Mouse (Mus musculus) olfactory bulb, adult 2 months (tissue): ENCODE results near the gene Cask. TPM values are rescaled to one million over a fixed set of nuclear protein-coding genes. Genes with fewer than 3 reads are reported as not detected.

Source experiments
- H3K27ac ChIP-seq: fragments of 200-500 bp; 2 replicates; pipeline ENCODE4 v1.5.1; 2012; ENCODE audit warnings: low read depth, low read length; ENCODE audit not compliant: insufficient read depth
- H3K4me1 ChIP-seq: fragments of 200-500 bp; 2 replicates; pipeline ENCODE4 v1.6.1; 2012; ENCODE audit warnings: low read length; ENCODE audit not compliant: control insufficient read depth, insufficient read depth
- H3K4me3 ChIP-seq: fragments of 200-500 bp; 2 replicates; pipeline ENCODE4 v1.5.1; 2012; ENCODE audit warnings: mild to moderate bottlenecking, low read depth, low read length, moderate library complexity; ENCODE audit not compliant: insufficient read depth
- CTCF ChIP-seq: fragments of 200-500 bp; IDR thresholded peaks from 2 replicates; pipeline ENCODE4 v1.5.1; 2012; ENCODE audit warnings: low read depth, mild to moderate bottlenecking, low read length, moderate library complexity; ENCODE audit not compliant: insufficient read depth
- POLR2A ChIP-seq: fragments of 200-500 bp; IDR thresholded peaks from 2 replicates; pipeline ENCODE4 v1.6.1; 2012; ENCODE audit warnings: mild to moderate bottlenecking, low read depth, low read length, moderate library complexity; ENCODE audit not compliant: insufficient read depth
- WGBS: fragments of 180-500 bp; shearing (Covaris S2); methylation state at CpG from one replicate; pipeline ENCODE4 v1.1.7; 2018; 5-methylcytosine and 5-hydroxymethylcytosine counted together
- polyA plus RNA-seq: library from polyadenylated mRNA; stranded (reverse); fragments of >200 nt; gene quantifications from 2 replicates; pipeline ENCODE4 v1.2.4, GENCODE M21; 2012; ENCODE audit warnings: low replicate concordance; ENCODE audit not compliant: missing spikeins, insufficient read depth, insufficient read length

Gene Cask
- polyA plus RNA-seq, 1 experiment, result not detected

DNA sequence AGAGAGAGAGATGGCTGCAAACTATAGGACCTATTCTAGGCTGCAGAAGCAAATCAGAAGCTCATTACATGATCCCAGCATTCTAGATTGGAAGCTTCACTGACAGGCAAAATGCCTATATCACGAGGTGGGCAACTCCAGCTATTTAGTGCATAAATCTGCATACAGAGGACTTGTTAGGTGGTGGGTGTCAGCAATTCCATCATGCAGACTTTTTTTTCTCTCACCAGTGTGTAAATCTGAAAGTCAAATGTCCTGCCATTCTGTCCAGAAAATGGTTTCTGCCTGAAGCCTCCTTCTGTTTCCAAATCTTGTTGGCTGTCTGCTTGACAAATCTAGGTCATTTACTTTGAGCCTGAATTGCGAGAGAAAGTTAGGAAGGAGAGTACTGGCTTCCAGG lies 373.6 kb downstream of the Cask start:
- WGBS, result 45% methylated on average over 2 of the region's 2 CpGs
- no peak overlapping the region for H3K4me3 ChIP-seq
- H3K27ac ChIP-seq, result no peak overlapping the region
- no peak for TF ChIP-seq POLR2A
- no peak for TF ChIP-seq CTCF
- H3K4me1 ChIP-seq, result no peaks in the 10 kb centered on the region

DNA sequence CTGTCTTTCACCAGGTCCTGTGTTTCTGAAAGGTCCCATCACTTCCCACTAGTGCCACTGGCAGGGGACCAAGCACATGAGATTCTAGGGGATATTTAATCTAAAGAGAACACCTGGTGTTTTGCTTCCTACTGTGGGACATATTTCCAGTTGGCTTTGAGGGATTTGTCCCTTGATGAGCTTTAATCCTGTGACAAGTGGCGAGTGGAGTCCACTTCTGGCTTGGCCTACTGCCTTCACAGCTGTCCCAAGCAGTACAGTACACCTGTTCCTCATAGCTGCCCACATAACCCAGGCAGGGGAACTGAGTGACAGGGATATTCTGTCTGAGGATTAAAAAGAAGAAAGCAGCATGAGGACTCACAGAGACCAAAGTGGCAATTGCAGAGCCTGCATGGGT lies 375.8 kb downstream of the Cask start:
- Histone ChIP-seq H3K27ac (no peak overlapping the region), H3K4me3 (no peak overlapping the region), H3K4me1 (no peaks in the 10 kb centered on the region)
- 83% methylated on average over 1 of the region's 1 CpGs for WGBS
- TF ChIP-seq POLR2A (no peak), CTCF (no peak)

DNA sequence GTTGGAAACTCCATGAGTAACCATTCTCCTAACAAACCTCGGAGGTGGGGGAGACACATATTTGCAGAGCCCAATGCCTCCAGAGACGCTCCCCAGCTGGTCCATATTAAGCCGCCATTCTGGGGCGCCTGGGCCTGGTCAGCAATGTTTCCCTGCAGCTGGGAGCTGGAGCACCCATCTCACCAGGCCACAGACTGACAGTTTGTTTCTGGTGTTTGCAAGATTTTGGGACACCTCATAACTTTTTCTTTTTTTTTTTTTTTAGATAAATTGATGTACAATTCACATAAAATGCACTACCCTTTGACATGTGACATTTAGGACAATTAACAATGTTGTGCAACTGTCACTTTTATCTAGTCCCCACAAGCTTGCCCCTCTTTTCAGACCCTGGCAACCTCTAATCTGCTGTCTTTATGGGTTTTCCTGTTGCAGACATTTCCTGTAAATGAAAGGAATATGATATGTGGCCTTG lies 378.4 kb downstream of the Cask start:
- no peak overlapping the region for H3K4me3 ChIP-seq
- no peak overlapping the region for H3K27ac ChIP-seq
- no peaks in the 10 kb centered on the region for H3K4me1 ChIP-seq
- TF ChIP-seq CTCF (no peak), POLR2A (no peak)
- WGBS, result 85% methylated on average over 4 of the region's 4 CpGs

DNA sequence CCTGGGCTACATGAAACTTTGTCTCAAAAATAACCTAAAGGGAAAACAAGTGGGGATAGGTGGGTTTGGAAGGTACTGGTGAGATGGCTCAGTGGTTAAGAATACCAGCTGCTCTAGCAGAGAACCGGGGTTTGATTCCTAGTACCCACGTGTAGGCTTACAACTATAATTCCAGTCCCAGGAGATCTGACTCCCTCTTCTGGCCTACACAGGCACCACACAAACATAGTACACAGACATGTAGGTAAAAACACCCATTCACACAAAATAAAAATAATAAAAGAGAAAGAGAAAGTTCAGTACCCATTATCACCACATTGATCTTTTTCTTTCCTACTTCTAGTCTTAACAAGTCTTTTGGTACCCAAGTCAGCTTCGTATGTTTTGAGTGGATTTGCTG lies 379.2 kb downstream of the Cask start:
- Histone ChIP-seq H3K4me1 (no peaks in the 10 kb centered on the region), H3K4me3 (no peak overlapping the region), H3K27ac (no peak overlapping the region)
- TF ChIP-seq CTCF (no peak), POLR2A (no peak)
- WGBS, result 89% methylated on average over 3 of the region's 3 CpGs

DNA sequence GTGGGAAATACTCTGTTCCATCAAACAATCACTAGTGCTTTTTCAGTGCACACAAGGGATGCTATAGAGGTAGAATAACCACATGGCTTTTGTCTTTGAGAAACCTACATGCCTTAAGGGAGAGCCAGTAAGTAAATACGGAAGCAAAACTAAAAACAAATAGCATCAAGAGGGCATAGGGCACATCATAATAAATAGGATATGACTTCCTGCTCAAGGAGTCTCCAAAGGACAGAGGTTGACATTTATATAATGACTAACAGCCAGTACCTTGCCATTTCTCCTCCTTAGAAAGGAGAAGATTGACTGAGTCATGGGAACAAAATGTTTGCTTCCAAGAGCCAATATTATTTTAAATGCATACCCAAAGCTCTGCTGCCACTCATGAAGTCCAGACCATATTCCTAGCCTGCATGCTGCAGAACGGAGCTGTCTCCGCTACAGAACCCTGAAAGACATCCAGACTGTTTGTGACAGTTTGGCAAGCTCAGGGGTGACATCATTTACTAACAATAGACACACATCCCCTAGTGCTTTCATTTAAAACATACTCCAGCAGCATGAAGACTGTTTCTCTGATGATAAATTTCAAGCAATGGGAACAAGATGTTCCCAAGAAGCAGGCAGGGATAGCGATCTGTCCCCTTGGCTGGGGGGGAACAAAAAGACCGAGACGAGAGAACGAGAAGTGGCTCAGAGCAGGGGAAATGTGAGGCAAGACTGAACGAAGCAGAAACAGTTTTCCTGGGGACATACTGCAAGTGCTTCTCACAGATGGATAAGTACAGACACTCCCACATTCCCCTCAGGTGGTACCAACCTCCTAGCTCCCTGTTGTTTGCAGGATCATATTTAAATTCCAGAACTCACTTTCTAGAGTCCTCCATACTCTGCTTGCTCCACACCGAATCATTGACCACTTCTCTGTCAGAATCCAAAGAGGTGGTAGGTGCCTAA lies 381.7 kb downstream of the Cask start:
- Histone ChIP-seq H3K27ac (0 out of 2 replicates have a peak overlapping the region, but pooled peaks have one; percentile 28), H3K4me3 (no peak overlapping the region), H3K4me1 (no peaks in the 10 kb centered on the region)
- TF ChIP-seq CTCF (no peak), POLR2A (no peak)
- WGBS, result 52% methylated on average over 9 of the region's 9 CpGs

DNA sequence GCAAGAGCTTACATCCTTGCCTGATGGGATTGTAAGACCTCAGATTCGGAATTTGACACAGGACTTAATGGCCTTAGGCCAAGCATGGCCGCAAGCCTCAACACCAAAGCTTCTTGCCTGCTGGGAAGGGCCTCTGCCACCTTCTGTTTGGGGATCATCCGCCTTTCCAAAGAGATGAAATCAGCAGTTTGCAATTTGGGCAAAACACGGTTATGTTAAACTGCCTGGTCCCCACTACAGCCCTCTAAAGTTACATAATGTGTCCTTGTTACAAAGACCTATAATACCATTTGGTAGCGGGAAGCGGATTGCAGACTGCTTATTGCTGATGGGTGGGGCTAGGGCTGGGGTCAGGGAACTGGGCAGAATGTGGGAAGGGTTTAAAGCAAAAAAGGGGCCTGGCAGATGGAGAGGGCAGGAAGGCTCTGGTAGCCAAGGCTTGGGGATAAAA lies 384.0 kb downstream of the Cask start:
- Histone ChIP-seq H3K4me3 (no peak overlapping the region), H3K4me1 (no peaks in the 10 kb centered on the region), H3K27ac (no peak overlapping the region)
- WGBS, result 76% methylated on average over 6 of the region's 6 CpGs
- TF ChIP-seq CTCF (no peak), POLR2A (no peak)

Other genes with a start within 250 kb of the Cask start
- gene Gpr34, start 219.3 kb downstream of the Cask start, polyA plus RNA-seq, result not detected in 2 replicates
- gene Gpr82, start 190.0 kb downstream of the Cask start, polyA plus RNA-seq, result not detected in 2 replicates